Mouse (Mus musculus) T-helper 1 cell (primary cell): ENCODE measurements around the gene Epyc.

Experiments used
- in situ Hi-C: fragments of 300-600 bp; cut with MboI, MseI; formaldehyde crosslinking; loops from one replicate; pipeline ENCODE4 v1.15.1; 2025; ENCODE audit warnings: high pct_unique_total_duplicates

The Epyc gene

DNA sequence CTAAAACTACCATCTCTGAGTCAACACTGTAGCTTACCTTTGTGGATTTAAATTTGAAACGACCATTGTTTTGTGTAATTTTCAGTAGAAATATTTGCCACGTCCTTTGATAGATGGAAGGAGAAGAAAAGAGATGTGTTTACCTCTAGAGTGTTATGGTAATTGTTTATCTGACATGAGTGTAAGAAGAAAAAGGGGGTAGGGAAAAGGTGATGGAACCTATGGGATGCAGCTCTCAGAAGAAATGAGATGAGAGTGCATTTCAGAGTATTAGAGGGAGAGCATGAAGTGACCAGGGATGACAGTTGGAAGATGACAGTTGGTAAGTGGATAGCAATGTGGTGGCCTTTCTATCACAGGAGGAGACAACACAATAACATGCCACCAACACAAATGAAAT is at the start of gene Epyc:
Epyc (plus strand) TSS at position 301 of the 400 bp plus-strand sequence.
- in situ Hi-C loops, result no loop called here

DNA sequence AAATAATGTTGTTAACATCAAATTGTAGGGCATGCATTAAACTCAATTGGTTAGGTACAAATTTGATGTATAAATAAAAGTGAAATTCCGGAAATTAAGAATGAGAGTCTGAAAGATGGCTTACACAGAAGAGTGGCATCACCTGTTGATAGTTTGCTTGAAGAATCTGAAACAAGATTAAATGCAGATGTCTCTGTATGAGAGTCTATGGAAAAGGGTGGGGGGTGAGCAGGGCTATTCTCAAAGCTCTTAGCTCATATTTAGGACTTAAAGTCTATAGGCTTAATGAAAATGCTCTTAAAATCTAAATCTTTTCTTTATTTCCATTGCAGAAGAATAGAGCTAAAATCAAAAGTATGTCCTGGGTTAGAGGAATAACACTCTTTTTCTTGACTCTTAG is 48.2 kb upstream of the Epyc start:
- in situ Hi-C loops, result no loop called here

DNA sequence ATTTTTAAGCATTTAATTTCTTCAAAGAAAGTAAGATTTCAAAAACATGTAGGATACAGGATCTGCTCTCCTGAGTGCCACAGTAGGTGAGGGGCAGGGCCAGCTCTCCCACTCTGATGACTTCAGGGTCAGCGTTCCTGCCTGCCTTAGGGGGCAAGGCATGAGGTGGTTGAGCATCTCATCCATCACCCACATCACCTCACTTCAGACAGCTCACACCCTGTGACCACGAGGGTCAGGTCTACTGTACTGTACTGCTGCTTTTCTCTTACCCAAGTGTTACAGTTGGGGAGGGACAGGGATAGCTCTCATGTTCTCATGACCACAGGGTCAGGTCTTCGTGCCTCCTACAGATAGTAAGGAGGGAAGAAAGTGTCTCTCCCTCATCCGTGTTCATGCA is 42.1 kb upstream of the Epyc start:
- in situ Hi-C loops, result no loop called here

DNA sequence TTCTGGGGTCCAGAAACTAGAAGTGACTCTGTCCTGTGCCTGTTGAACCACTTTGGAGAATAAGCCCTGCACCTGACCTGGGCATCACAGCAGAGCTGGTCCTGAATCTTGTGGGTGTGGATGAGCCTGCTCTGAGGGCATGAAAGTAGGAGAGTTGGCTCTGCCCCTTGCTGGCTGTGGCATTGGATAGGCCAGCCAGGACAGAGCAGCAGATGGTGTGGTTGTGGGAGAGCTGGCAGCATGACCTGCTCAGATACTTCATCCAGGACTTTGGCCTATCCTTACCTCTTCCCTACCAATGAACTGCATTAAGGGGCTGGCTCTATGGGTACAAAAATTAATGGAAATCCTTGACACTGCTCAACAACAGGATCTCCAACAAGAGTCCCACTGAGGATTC is 40.6 kb upstream of the Epyc start:
- in situ Hi-C loops, result no loop called here

DNA sequence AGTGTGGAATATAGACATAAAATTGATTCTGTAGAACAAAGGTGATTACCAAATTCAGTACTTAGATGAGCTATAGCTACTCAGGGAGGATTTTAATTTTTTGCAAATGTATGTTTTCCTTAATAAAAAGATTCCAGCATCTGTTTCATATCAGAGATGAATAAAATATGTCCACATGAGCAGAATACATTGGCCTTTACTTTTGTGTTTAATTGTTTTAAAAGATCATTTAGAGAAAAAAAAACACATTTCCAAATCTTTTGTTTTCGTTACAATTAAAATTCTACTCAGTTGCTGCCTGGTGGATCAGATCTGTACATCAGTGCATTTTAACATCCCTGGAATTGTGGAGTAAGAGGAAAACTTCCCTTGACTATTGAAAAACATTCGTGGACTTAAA is 37.3 kb upstream of the Epyc start, which contains the start of gene Kera:
Kera (plus strand) TSS at position 301 of the 400 bp plus-strand sequence.
- in situ Hi-C loops, result no loop called here

DNA sequence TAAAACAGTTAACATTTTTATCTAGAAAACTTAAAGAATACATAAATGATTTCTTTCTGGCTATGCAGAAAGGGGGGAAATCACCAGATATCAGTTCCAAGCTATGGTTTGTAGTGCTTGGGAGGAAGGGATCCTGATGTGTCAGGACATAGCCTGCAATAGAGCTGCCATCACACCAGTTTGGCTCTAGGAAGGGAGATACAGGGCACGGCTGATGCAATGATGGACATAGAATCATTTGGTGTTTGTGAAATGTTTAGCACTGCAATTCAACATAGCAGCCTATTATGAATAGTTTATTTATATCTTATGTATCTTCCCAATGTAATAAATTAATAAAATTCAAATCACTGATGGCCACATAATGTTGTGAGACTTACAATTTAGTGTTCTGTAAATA is 21.5 kb upstream of the Epyc start:
- in situ Hi-C loops, result no loop called here

DNA sequence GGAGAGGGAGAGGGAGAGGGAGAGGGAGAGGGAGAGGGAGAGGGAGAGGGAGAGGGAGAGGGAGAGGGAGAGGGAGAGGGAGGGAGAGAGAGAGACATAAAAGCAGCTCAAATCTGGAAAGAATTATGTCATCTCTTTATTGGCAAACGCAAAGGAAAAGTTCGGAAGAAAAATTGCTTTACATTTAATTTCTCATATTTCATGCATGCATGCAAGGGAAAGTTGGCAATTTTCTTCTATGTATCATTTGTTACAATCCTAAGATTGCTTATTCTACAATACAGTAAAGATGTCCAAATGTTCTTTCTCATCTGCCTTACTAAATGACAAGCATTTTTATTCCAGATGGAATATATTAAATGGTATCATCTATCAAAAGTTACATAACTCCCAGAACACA is 19.5 kb upstream of the Epyc start:
- in situ Hi-C loops, result no loop called here

DNA sequence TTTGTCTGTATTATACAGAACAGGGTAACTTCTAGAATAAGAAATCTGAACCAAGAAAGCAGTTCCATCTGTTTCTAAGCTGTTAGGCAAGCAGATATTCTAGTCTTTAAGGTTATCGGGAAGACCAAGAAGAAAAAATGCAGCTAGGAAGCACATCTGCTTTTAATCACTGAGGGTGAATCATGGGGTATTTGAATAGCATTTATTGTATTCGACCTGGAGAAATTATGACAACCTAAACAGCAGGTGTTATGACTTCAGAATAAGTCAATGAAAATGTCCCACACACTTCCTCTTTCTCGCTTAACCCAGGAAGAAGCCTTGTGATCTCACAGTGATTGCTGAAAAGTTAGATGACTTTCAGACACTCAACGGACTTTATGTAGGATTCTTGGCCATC is 18.8 kb upstream of the Epyc start:
- in situ Hi-C loops, result no loop called here

DNA sequence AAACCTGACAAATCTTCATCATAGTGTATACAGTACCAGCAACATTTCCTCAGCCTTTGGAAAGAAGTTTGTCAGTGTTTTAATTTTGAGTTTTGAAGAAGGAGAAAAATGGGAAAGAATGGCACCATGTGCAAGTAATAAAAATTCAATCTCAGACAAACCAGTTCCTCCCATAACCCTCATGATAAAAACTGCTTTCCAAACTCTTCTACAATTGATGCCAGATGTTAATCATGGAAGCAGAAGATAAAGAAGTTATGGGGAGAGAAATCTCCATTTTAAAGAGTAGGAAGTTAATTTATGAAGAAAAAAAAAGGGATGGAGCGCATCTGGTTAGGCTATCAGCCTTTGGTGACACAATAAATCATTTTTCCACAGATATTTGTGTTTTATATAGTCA is 17.3 kb upstream of the Epyc start:
- in situ Hi-C loops, result no loop called here

DNA sequence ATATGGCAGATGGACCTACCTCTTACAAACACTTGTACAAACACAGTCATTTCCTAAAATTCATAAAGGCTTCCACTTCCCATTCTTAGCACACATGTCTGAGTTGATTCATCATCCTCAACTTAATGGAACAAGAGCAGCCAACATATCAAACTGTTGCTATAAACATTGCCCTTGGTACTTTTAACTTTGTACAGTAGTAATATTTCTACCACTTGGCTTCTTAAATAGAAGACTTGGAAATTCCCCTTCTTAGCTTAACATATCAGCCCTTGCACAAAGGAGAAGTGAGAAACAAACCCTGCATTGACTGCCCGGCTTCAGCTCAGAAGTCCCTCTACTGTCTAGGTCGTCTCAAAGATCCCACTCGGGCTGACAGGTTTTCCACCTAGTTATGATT is 12.8 kb upstream of the Epyc start:
- in situ Hi-C loops, result no loop called here

DNA sequence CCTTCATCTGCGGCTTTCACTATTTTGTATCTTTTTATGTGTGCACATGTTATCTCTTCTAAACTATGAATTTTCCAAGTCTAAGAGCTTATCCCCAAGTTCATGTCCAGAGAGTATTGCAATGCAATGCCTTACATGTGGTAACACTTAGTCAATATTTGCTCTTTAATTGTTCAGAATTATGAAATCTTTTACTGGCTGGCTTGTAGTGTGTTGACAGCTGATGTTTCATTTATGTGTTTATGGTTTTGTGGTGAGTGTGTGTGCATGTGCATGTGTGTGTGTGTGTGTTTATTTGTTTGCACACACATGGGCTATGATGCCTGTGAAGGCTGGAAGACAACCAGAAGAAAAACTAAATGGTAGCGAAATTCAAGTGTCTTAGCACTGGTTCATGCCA is 1.9 kb upstream of the Epyc start:
- in situ Hi-C loops, result no loop called here

DNA sequence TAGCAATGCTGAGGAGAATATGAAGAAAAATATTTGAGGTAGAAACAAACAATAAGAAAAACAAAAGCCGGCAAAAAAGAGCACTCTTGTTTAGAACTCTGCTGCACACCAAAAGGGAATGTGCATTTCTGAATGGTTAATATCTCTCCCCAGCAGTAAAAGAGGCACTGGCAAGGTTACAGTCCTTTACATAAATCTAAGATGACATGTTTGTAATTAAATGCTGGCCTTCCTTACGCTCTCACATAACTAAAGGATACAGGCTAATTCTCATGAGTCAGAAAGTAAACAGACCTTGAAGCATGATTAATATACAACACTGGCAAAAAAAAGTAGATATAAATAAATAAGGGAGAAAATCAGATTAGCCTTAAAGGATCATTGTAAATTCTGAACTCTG is 6.5 kb downstream of the Epyc start:
- in situ Hi-C loops, result no loop called here

DNA sequence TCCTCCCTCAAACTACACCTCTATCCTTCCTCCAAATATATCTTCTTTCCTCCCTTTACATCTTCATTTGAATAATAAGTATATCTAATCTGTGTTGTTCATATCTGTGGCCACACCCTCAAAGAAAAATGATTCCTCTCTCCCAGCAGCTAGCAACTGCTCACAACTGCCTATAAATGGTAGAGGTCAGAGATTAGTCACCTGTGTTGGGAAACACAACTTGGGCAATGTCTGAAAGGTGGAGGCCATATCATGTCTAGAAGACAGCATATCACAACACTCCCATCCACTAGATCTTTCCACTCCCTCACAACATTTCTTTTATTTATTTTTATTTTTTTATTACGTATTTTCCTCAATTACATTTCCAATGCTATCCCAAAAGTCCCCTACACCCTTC is 15.6 kb downstream of the Epyc start:
- in situ Hi-C loops, result no loop called here

DNA sequence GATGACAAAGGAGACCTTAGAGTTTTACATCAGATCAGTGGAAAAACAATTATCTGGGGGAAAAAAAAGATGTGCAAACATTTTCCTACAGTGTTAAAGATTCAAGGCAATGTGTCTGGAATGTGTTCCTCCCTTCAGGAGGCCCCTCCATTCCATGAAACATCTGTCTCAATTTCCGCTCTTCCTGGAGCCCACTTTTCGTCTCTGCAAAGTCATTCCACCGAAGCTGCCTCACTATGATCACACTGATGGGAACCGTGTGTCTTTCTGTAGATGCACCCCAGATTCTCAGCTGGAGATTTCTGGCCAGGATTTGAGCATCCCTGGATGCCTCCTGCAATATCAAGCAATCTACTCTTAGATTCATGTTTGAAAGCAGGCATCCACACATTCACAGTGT is 24.8 kb downstream of the Epyc start:
- in situ Hi-C loops, result no loop called here

DNA sequence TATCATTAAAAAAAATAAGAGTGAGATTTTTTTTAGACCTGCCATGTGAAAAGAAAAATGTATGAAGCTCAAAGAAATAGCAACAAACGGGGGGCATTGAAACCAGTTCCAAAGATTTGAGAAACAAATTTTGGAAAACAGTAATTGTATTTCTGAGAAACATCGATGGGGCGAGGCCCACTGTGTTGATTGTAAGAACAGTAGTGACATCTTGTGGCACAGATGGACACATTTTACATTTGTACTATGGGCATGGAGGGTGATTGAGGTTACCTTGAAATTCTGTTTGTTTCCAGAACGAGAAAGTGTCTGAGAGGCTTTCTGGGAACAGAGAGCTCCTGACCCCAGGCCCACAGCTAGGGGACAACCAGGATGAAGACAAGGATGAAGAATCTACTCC is 26.3 kb downstream of the Epyc start:
- in situ Hi-C loops, result no loop called here

DNA sequence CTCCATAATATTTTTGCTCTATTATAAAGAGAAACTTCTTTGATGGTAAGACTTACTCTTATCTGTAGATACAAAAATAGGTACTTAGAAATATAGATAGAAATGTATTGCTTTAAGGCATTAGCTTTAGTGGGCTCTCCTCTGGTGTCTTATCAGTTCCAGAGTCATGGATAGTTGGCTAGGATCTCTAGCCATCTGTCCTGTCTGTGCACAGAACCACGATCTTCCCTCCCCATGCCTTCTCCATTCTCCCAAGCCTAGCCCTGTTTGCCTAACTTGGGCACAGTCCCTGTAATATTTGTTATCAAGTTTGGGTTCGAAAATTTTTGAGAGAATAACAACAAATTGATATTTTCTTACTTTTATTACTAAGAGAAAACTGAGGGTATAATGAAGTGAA is 29.4 kb downstream of the Epyc start:
- in situ Hi-C loops, result no loop called here

DNA sequence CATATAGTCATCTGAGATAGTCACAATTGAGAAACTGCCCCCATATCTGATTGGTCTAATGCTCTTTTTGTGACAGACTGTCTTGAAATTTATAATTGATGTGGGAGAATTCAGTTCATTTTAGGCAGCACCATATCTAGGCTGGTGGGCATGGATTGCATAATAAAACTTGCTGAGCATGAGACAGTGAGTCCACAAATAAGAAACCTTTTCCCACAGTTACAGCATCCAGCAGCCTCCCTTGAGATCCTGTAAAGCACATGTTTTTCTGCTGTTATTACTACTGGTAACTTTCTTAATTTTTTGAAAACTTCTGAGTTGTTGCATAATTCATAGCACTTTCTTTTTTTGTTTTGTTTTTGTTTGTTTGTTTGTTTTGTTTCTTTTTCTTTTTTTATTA is 39.1 kb downstream of the Epyc start:
- in situ Hi-C loops, result loop anchor here (25.0 kb wide), 1 partner anchor 1221 kb away; no protein-coding TSS in a partner anchor

DNA sequence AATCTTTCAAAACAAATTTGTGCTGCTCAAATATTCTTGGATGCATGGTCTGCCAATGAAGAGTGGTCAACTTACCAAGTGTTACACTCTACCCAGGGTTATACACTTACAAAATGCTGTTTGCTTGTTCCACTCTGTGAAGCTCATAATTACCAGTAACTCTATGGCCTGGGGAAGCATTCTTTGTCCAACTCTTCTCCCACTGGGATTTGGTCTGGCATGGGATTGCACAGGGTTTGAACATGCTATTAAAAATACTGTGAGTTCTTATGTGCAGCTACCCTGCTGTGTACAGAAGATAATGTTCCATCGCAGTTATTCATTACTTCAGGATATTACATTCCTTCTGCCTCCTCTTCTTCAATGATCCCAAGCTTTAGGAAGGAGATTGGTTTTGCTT is 43.3 kb downstream of the Epyc start:
- in situ Hi-C loops, result loop anchor here (25.0 kb wide), 1 partner anchor 1225 kb away; no protein-coding TSS in a partner anchor

DNA sequence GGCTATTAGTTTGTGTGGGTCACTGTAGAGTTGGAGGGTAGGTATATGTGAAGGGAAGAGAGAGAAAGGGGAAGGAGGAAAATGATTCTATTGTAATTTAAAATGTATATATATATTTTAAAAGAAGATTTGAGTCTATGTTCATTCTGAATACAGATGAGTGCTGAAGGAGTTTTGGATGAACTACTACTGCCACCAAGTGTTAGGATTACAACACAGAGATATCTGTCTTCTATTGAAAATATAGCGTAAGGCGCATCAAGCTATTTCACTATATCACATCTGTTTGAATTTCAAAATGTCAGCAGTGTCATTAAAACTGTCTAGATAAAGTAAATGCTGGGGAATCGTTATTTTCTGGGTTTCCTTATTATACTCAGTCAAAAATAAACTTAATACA is 45.6 kb downstream of the Epyc start:
- in situ Hi-C loops, result loop anchor here (25.0 kb wide), 1 partner anchor 1227 kb away; no protein-coding TSS in a partner anchor

DNA sequence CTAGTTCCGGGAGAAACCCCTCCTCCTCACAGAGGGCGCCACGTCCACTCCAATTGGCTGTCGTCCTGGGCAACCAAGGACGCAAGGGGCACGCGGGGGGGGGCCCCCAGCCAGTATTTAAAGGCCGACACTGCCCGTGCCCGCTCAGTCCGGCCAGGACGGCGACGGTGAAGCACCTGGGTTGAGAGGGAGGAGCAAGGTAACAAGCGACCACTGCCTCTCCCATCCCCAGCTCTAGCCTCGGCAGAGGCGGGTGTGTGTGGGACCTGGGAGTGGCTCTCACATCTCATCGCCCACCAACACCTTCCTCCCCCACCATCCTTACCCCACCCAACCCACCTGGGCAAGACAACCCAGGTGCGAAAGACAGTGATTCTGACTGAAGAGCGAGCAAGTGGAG is 49.0 kb downstream of the Epyc start, which contains the start of gene Ccer1:
Ccer1 (plus strand) TSS at position 147 of the 400 bp plus-strand sequence.
- in situ Hi-C loops, result loop anchor here (10.0 to 25.0 kb wide), 2 partner anchors 1012 to 1231 kb away; no protein-coding TSS in a partner anchor

DNA sequence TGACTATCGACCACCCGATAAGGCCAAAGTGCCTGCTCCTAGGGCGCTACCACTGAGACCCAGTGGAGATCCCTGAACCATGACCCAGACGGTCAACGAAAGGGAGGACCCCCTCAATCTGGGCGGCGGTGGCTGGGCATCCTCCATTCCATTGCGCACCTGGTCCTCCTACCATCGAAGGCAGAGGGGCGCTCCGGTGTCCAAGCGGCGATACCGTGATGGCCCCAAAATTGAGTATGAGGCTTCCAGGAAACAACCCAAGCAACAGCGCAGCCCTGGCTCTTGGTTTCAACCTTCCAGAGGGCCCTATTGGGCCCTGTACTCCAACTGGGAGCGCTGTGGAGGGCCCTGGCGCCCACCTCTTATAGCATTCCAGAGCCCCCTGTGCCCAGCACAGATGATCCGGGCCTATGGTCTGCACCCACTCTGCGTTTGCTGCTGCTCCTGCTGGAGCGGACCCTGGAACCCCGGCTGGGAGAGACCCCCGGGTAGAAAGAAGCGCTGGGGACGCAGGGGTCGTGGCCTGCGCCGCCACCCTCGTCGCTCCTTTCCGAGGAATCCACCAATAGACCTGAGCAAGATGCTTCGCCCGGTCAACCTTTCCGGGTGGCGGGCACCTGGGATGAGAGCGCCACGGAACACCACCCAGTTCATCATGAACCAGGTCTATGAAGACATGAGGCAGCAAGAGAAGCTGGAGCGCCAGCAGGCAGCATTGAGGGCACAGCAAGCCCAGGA is 49.7 kb downstream of the Epyc start:
- in situ Hi-C loops, result loop anchor here (10.0 to 25.0 kb wide), 2 partner anchors 1011 to 1231 kb away; no protein-coding TSS in a partner anchor

DNA sequence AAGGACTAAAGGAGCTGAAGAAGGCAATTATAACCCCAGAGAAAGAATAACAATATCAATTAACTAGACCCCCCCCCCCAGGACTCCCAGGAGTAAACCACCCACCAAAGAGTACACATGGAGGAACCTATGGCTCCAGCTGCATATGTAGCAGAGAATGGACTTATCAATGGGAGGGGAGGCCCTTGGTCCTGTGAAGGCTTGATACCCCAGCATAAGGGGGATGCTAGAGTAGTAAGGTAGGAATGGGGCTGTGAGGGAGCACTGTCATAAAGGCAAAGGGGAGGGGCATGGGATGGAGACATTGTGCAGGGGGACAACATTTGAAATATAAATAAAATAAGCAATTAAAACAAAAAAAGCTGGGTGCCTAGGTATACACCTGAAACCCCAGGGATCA is 58.5 kb downstream of the Epyc start:
- in situ Hi-C loops, result loop anchor here (25.0 kb wide), 1 partner anchor 1565 kb away; the partner anchor contains the start of gene Gm5426

DNA sequence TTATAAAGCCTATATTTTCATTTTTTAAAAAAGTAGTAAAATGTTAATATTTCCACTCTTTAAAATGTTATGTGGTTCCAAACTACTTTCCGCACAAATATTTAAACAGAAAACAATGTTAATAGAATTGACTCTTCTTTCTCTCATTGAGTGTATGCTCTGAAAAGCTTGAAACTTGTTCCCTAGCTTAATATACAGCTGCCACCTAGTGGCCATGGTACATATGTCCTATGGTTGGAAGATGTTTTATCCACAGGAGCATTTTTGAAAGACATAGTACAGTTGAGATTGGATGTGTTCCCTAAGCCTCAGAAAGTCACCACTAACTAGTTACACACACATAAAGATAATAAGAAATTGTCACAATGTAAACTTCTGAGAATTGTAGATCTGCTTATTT is 60.7 kb downstream of the Epyc start:
- in situ Hi-C loops, result loop anchor here (25.0 kb wide), 1 partner anchor 1567 kb away; the partner anchor contains the start of gene Gm5426
